Mouse (Mus musculus) Patski (cell line): ENCODE data around the gene Ripor3. TPM values are rescaled to one million over a fixed set of nuclear protein-coding genes. Genes with fewer than 3 reads are reported as not detected.

ENCODE experiments used
- ATAC-seq: fragments of 100-300 bp; one replicate; pipeline ENCODE4 v1.8.0; 2021
- CTCF ChIA-PET: fragments of 350-600 bp; sonication (Branson Sonifier 250); formaldehyde crosslinking; loops from one replicate; lab custom pipeline; 2022; ENCODE audit warnings: inconsistent platforms; lab: Charles Lee
- POLR2A ChIA-PET: fragments of 350-600 bp; sonication (Branson Sonifier 250); formaldehyde crosslinking; loops from one replicate; lab custom pipeline; 2022; ENCODE audit warnings: antibody characterized with exemption, inconsistent platforms; lab: Charles Lee
- DNase-seq: peaks from one replicate; pipeline ENCODE4 v3.0.0-alpha.2; 2011; ENCODE audit warnings: low read depth, low spot score
- H3K27me3 ChIP-seq: fragments of 371-371 bp; one replicate; pipeline ENCODE4 v1.5.1; 2021
- CTCF ChIP-seq: fragments of 100-300 bp; IDR thresholded peaks from one replicate; pipeline ENCODE4 v1.5.1; 2021
- in situ Hi-C: fragments of 300-500 bp; cut with MboI; formaldehyde crosslinking; loops from 3 replicates; pipeline ENCODE4 v1.11.1; 2018; ENCODE audit warnings: low pct_unique_long_range_greater_than_20kb, mixed read lengths
- polyA plus RNA-seq: library from polyadenylated mRNA; unstranded; gene quantifications from one replicate; pipeline ENCODE4 v1.2.3, GENCODE M21; 2021

The Ripor3 gene
- polyA plus RNA-seq, 1 experiment from 2014 or later: 0.39 TPM

GRCm38 (mm10) chr2:168006489-168006888 lies 3.9 kb downstream of the Ripor3 start:
- POLR2A ChIA-PET: no interaction called here
- no peak for TF ChIP-seq CTCF
- CTCF ChIA-PET: no interaction called here
- in situ Hi-C loops: no loop called here
- ATAC-seq (no peak), DNase-seq (no peak)
- H3K27me3 ChIP-seq: no peaks in the 10 kb centered on the region

- ChIA-PET POLR2A (no interaction called here), CTCF (no interaction called here)
- no peak for ATAC-seq
- H3K27me3 ChIP-seq: no peaks in the 10 kb centered on the region
- DNase-seq: no peak
- in situ Hi-C loops: no loop called here
- no peak for TF ChIP-seq CTCF
These were observed 4.8 kb downstream of the Ripor3 start for GRCm38 (mm10) chr2:168005616-168006015.

GRCm38 (mm10) chr2:168005005-168005404 lies 5.4 kb downstream of the Ripor3 start:
- CTCF ChIA-PET: interaction anchor here (1.1 kb wide), 1 partner anchor 53 kb away, joined by 3 read pairs; no protein-coding TSS in a partner anchor
- POLR2A ChIA-PET: no interaction called here

DNA sequence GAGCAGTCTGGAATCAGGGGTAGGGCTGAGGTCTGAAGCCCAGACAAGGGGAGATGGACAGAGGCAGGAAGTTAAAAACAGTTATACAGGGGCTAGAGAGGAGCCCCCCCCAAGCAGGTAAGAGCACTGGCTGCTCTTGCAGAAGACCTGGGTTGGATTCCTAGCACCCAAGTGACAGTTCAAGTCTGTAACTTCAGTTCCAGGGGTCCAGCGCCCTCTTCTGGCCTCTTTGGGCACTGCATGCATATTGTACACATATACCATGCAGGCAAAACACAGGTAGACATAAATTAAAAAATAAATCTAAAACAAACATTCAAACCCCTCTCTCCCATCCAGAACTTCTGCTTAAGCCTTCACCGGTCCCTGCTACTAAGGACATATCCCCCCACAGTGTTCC lies 6.0 kb downstream of the Ripor3 start:
- no peaks in the 10 kb centered on the region for H3K27me3 ChIP-seq
- POLR2A ChIA-PET: no interaction called here
- CTCF ChIA-PET: interaction anchor here (1.1 kb wide), 1 partner anchor 52 kb away, joined by 3 read pairs; no protein-coding TSS in a partner anchor
- no peak for DNase-seq
- in situ Hi-C loops: no loop called here
- no peak for ATAC-seq
- TF ChIP-seq CTCF: no peak

More at GRCm38 (mm10) chr2:168005005-168005404, 5.4 kb downstream of the Ripor3 start:
- no peak for TF ChIP-seq CTCF
- no peaks in the 10 kb centered on the region for H3K27me3 ChIP-seq
- in situ Hi-C loops: no loop called here
- DNase-seq: no peak
- ATAC-seq: no peak

- TF ChIP-seq CTCF: no peak
- ATAC-seq: peak; percentile 68
- H3K27me3 ChIP-seq: no peaks in the 10 kb centered on the region
- CTCF ChIA-PET: interaction anchor here (1.1 to 1.3 kb wide), 2 partner anchors 9 to 88 kb away, joined by 3 to 4 read pairs; no protein-coding TSS in a partner anchor
- peak; percentile 49 for DNase-seq
- POLR2A ChIA-PET: no interaction called here
- in situ Hi-C loops: no loop called here
These were observed 7.0 kb downstream of the Ripor3 start for GRCm38 (mm10) chr2:168003431-168003830.

- POLR2A ChIA-PET: interaction anchor here (0.8 kb wide), 1 partner anchor 78 kb away, joined by 3 read pairs; the partner anchor contains the start of gene Pard6b
- ATAC-seq: no peak
These were observed 7.5 kb downstream of the Ripor3 start for GRCm38 (mm10) chr2:168002884-168003283.

DNA sequence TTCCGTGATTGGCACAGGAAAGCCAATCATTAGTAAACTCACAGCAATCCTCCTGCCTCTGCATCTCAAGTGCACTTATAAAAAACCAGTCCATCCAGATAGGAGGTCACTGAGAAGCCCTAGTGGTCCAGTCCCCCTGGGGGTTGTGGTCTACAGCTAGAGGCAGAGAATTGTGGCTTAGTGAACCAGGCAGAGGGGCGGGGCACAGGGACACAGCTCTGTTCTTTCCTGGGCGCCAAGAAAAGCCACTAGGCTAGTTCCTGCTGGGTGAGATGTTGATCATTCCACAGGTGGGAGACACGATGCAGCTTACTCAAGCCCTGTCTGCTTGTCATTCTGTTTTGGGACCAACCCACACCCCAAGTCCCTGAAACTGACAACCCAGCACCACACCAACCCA lies 8.2 kb downstream of the Ripor3 start:
- TF ChIP-seq CTCF: no peak
- ATAC-seq: no peak
- in situ Hi-C loops: no loop called here
- POLR2A ChIA-PET: interaction anchor here (0.8 kb wide), 1 partner anchor 79 kb away, joined by 3 read pairs; the partner anchor contains the start of gene Pard6b
- CTCF ChIA-PET: interaction anchor here (0.9 to 1.2 kb wide), 3 partner anchors 8 to 50 kb away, joined by 3 read pairs; partner anchors contain the start of gene Ripor3
- no peaks in the 10 kb centered on the region for H3K27me3 ChIP-seq
- DNase-seq: no peak

More at GRCm38 (mm10) chr2:168002884-168003283, 7.5 kb downstream of the Ripor3 start:
- no peak for DNase-seq
- CTCF ChIA-PET: interaction anchor here (1.1 to 1.3 kb wide), 3 partner anchors 10 to 88 kb away, joined by 3 to 4 read pairs (median 3); no protein-coding TSS in a partner anchor
- in situ Hi-C loops: no loop called here
- H3K27me3 ChIP-seq: no peaks in the 10 kb centered on the region
- no peak for TF ChIP-seq CTCF

DNA sequence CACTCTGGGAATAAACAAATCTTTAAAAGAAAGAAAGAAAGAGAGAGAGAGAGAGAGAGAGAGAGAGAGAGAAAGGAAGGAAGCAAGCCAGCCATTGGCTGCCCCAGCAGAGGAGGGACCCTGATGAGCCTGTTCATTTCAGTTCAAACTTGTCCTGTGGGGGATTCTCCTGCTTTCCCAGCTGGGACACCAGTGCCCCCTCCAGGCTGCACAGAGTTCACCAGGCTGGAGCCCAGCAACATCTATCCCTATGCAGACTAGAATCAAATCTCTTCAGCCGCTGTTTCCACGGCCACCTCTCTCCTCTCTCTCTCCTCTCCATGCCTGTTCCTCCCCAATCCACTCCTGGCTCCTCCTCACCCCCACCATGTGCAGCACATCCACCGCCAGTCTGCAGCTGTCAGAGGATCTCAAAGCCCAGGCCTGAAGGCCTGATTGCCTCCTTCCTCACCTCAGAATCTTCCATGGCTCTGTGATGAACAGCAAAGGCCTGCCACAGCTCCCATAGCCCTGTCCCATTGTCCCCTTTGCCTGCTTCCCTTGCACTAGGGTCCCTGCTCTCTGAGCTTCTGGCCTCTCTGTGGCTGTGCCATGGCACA lies 11.2 kb downstream of the Ripor3 start:
- in situ Hi-C loops: no loop called here
- ChIA-PET POLR2A (no interaction called here), CTCF (no interaction called here)
- ATAC-seq: no peak
- no peak for TF ChIP-seq CTCF
- no peaks in the 10 kb centered on the region for H3K27me3 ChIP-seq
- no peak for DNase-seq

GRCm38 (mm10) chr2:167997562-167997961 lies 12.9 kb downstream of the Ripor3 start:
- H3K27me3 ChIP-seq: no peaks in the 10 kb centered on the region
- TF ChIP-seq CTCF: no peak
- in situ Hi-C loops: no loop called here
- ATAC-seq (no peak), DNase-seq (no peak)
- POLR2A ChIA-PET: no interaction called here
- CTCF ChIA-PET: no interaction called here

- no peaks in the 10 kb centered on the region for H3K27me3 ChIP-seq
- ATAC-seq: no peak
- DNase-seq: no peak
- no peak for TF ChIP-seq CTCF
- CTCF ChIA-PET: no interaction called here
- in situ Hi-C loops: no loop called here
- POLR2A ChIA-PET: no interaction called here
These were observed 13.7 kb downstream of the Ripor3 start for GRCm38 (mm10) chr2:167996672-167997215.

- ChIA-PET POLR2A (no interaction called here), CTCF (interaction anchor here (1.5 kb wide), 1 partner anchor 14 kb away, joined by 4 read pairs; the partner anchor contains the start of gene Ripor3)
- DNase-seq: no peak
- H3K27me3 ChIP-seq: no peaks in the 10 kb centered on the region
- in situ Hi-C loops: no loop called here
- no peak for TF ChIP-seq CTCF
- peak; percentile 15 for ATAC-seq
These were observed 14.4 kb downstream of the Ripor3 start for GRCm38 (mm10) chr2:167995870-167996635.
